15 mouse cellular contexts compared by ENCODE assay signal in genomic region chr17:78206421-78206820, GRCm38 (mm10). TPM values are rescaled to one million over a fixed set of nuclear protein-coding genes. Genes with fewer than 3 reads are reported as not detected.
DNase-seq lines count a peak whose midpoint lies in the region; ATAC-seq and TF ChIP-seq lines count a peak whose summit lies in the region.
"Had no signal": no experiment of that assay in that cellular context is flagged by ENCODE, and none has a peak within 500 bp of the region (broad histone marks: within the 10 kb centered on the region; RNA-seq: fewer than 3 reads in every experiment).

No protein-coding gene starts in this region.

- peak; percentile 19; the same call in 1 of the 2 replicates for ATAC-seq in forebrain, embryonic 13.5 days
- ATAC-seq in forebrain, embryonic 16.5 days: no peak
- ATAC-seq in lung, embryonic 15.5 days (ENCODE audit: borderline replicate concordance, extremely low read depth, low FRiP score, low TSS enrichment): peak; percentile 53; the same call in 1 of the 2 replicates
- ATAC-seq in liver, postnatal 0 days: no peak
- ATAC-seq: midbrain, embryonic 16.5 days had no signal

- no peak for TF ChIP-seq CTCF in brain, embryonic 14.5 days (IDR thresholded peaks at IDR 0.05; ENCODE audit: borderline replicate concordance, extremely low read depth, insufficient read depth, insufficient read length)
- TF ChIP-seq CTCF in liver, postnatal 0 days (IDR thresholded peaks at IDR 0.05; ENCODE audit: low read depth): no peak

- 38% methylated on average over 2 of the region's 2 CpGs for WGBS in forebrain, embryonic 13.5 days
- 29% methylated on average over 2 of the region's 2 CpGs for WGBS in forebrain, embryonic 16.5 days
- 17% methylated on average over 2 of the region's 2 CpGs for WGBS in lung, embryonic 15.5 days
- WGBS in liver, postnatal 0 days (ENCODE audit: insufficient replicate concordance): 63% methylated on average over 2 of the region's 2 CpGs

- TF ChIP-seq POLR2A in brain, embryonic 14.5 days (IDR thresholded peaks at IDR 0.05; ENCODE audit: borderline replicate concordance, extremely low read depth, insufficient read depth, insufficient read length, poor library complexity, severe bottlenecking): no peak

- no peak overlapping the region for H3K4me2 ChIP-seq in forebrain, embryonic 13.5 days
- H3K4me2 ChIP-seq in forebrain, embryonic 16.5 days (ENCODE audit: low read length): no peak overlapping the region
- H3K4me2 ChIP-seq in lung, embryonic 15.5 days: no peak overlapping the region
- no peak overlapping the region for H3K4me2 ChIP-seq in liver, postnatal 0 days (ENCODE audit: low read depth, low read length)
- H3K4me2 ChIP-seq: embryonic facial prominence, embryonic 13.5 days had no signal

- TF ChIP-seq EP300 in liver, postnatal 0 days (IDR thresholded peaks at IDR 0.05; ENCODE audit: low read depth): no peak

- peaks cover 24% of the 10 kb centered on the region for H3K4me1 ChIP-seq in forebrain, embryonic 13.5 days
- peaks cover 29% of the 10 kb centered on the region for H3K4me1 ChIP-seq in forebrain, embryonic 16.5 days (replicated peaks; ENCODE audit: control insufficient read depth, insufficient read depth, low read length)
- peaks cover 53% of the 10 kb centered on the region for H3K4me1 ChIP-seq in lung, embryonic 15.5 days
- peaks cover 10% of the 10 kb centered on the region for H3K4me1 ChIP-seq in liver, postnatal 0 days (ENCODE audit: insufficient read depth)

- DNase-seq in 3134 (ENCODE audit: extremely low read depth, insufficient read length, low spot score): peak; percentile 55
- DNase-seq in brain, embryonic 14.5 days (ENCODE audit: low read depth): peak; percentile 43
- no peak for DNase-seq in retina, embryonic 14.5 days (ENCODE audit: low spot score)
- no peak for DNase-seq in urinary bladder, adult 2 months (ENCODE audit: low spot score)
- DNase-seq in liver, postnatal 0 days: no peak
- DNase-seq: cerebellum, adult 11-12 months; thymus, postnatal 25 days had no signal

- no peak overlapping the region for H3K27ac ChIP-seq in forebrain, embryonic 13.5 days
- H3K27ac ChIP-seq in forebrain, embryonic 16.5 days (ENCODE audit: low read length): no peak overlapping the region
- no peak overlapping the region for H3K27ac ChIP-seq in lung, embryonic 15.5 days
- no peak overlapping the region for H3K27ac ChIP-seq in liver, postnatal 0 days (ENCODE audit: low read depth)
- H3K27ac ChIP-seq: embryonic facial prominence, embryonic 13.5 days; left cerebral cortex, adult 2 months; liver, embryonic 14.5 days had no signal

- no peaks in the 10 kb centered on the region for H3K27me3 ChIP-seq in forebrain, embryonic 13.5 days
- H3K27me3 ChIP-seq in forebrain, embryonic 16.5 days (replicated peaks; ENCODE audit: control insufficient read depth, insufficient read depth, low read length): no peaks in the 10 kb centered on the region
- H3K27me3 ChIP-seq in lung, embryonic 15.5 days: peaks cover 27% of the 10 kb centered on the region
- peaks cover 6% of the 10 kb centered on the region for H3K27me3 ChIP-seq in liver, postnatal 0 days (ENCODE audit: insufficient read depth, low read length)
- H3K27me3 ChIP-seq: CH12.LX; embryonic facial prominence, embryonic 13.5 days had no signal

- no peak overlapping the region for H3K9ac ChIP-seq in forebrain, embryonic 13.5 days
- H3K9ac ChIP-seq in forebrain, embryonic 16.5 days (replicated peaks; ENCODE audit: low read depth, low read length): no peak overlapping the region
- no peak overlapping the region for H3K9ac ChIP-seq in lung, embryonic 15.5 days
- H3K9ac ChIP-seq in liver, postnatal 0 days (replicated peaks): no peak overlapping the region
- H3K9ac ChIP-seq: embryonic facial prominence, embryonic 13.5 days; liver, embryonic 14.5 days had no signal

- no peak overlapping the region for H3K4me3 ChIP-seq in forebrain, embryonic 13.5 days
- no peak overlapping the region for H3K4me3 ChIP-seq in forebrain, embryonic 16.5 days (replicated peaks; ENCODE audit: low read length)
- H3K4me3 ChIP-seq in lung, embryonic 15.5 days: no peak overlapping the region
- H3K4me3 ChIP-seq in liver, postnatal 0 days (ENCODE audit: low read depth, low read length): no peak overlapping the region
- H3K4me3 ChIP-seq: embryonic facial prominence, embryonic 13.5 days; left cerebral cortex, adult 2 months had no signal

- H3K36me3 ChIP-seq in forebrain, embryonic 13.5 days (ENCODE audit: poor library complexity, severe bottlenecking): no peaks in the 10 kb centered on the region
- H3K36me3 ChIP-seq in forebrain, embryonic 16.5 days (ENCODE audit: control insufficient read depth, insufficient read depth): no peaks in the 10 kb centered on the region
- H3K36me3 ChIP-seq in lung, embryonic 15.5 days: no peaks in the 10 kb centered on the region
- H3K36me3 ChIP-seq in liver, postnatal 0 days (replicated peaks; ENCODE audit: insufficient read depth, low read length): no peaks in the 10 kb centered on the region
- H3K36me3 ChIP-seq: embryonic facial prominence, embryonic 13.5 days had no signal

- H3K9me3 ChIP-seq in forebrain, embryonic 13.5 days (replicated peaks): no peaks in the 10 kb centered on the region
- H3K9me3 ChIP-seq in forebrain, embryonic 16.5 days (ENCODE audit: control insufficient read depth, low read length): no peaks in the 10 kb centered on the region
- no peaks in the 10 kb centered on the region for H3K9me3 ChIP-seq in lung, embryonic 15.5 days
- no peaks in the 10 kb centered on the region for H3K9me3 ChIP-seq in liver, postnatal 0 days (ENCODE audit: low read length)
- H3K9me3 ChIP-seq: embryonic facial prominence, embryonic 13.5 days had no signal

RNA-seq across cellular contexts. Expression of gene Crim1, which starts 6.4 kb away (rescaled TPM):
- polyA plus RNA-seq in forebrain, embryonic 13.5 days (2015; fragmentation: Nextera tagmentation; extraction: Ambion mirVana): 3.6 and 3.8 TPM in 2 replicates
- polyA plus RNA-seq in forebrain, embryonic 16.5 days (2015; fragmentation: Nextera tagmentation; extraction: Ambion mirVana): 7.8 and 9.9 TPM in 2 replicates
- polyA plus RNA-seq in brain, embryonic 14.5 days (2012; rRNA removed): 23.2 and 39.5 TPM in 2 replicates
- 4.4 and 4.7 TPM in 2 replicates for polyA plus RNA-seq in lung, embryonic 15.5 days (2015; fragmentation: Nextera tagmentation; extraction: Ambion mirVana)
- 31.0 and 36.7 TPM in 2 replicates for polyA plus RNA-seq in urinary bladder, adult 2 months (2012; rRNA removed)
- 0.86 and 0.92 TPM in 2 replicates for polyA plus RNA-seq in liver, postnatal 0 days (2015; fragmentation: Nextera tagmentation; extraction: Ambion mirVana)

Comparison
In these comparisons a context has a peak if more than half of its experiments do, and no peak if none do; other contexts are left out.
1. ATAC-seq: peak in forebrain, embryonic 13.5 days (single experiment) and lung, embryonic 15.5 days (single experiment); none in forebrain, embryonic 16.5 days (single experiment) and liver, postnatal 0 days (single experiment).
2. DNase-seq: peak in 3134 (single experiment) and brain, embryonic 14.5 days (single experiment); none in retina, embryonic 14.5 days (single experiment), urinary bladder, adult 2 months (single experiment) and liver, postnatal 0 days (single experiment).